Mouse (Mus musculus) liver, embryonic 11.5 days (tissue): Measurements from ENCODE around the gene Olfr603. TPM values are rescaled to one million over a fixed set of nuclear protein-coding genes. Genes with fewer than 3 reads are reported as not detected.

Source experiments
- microRNA-seq: library from miRNA; unstranded; fragments of <30 nt; microRNA quantifications from one replicate; pipeline ENCODE4, GENCODE M21; 2017; ENCODE audit warnings: borderline number of aligned reads
- polyA plus RNA-seq: library from polyadenylated mRNA; unstranded; fragments of >200 nt; fragmentation: Nextera tagmentation; extraction: Ambion mirVana; gene quantifications from 2 replicates; pipeline ENCODE4 v1.2.1, GENCODE M21; 2014

The Olfr603 gene
- polyA plus RNA-seq, 1 experiment from 2014 or later, result not detected

Small RNA genes lying within 50 kb of the gene (microRNA-seq; reads per million reads assigned to microRNA genes)
- not detected for gene Gm25774

Other genes with a start within 250 kb of the Olfr603 start
- gene Olfr588-ps1, start 245.3 kb downstream of the Olfr603 start, polyA plus RNA-seq, result not detected in 2 replicates
- gene Olfr589, start 229.8 kb downstream of the Olfr603 start, polyA plus RNA-seq, result not detected in 2 replicates
- gene Olfr591, start 207.8 kb downstream of the Olfr603 start, polyA plus RNA-seq, result not detected in 2 replicates
- gene Olfr592, start 201.4 kb downstream of the Olfr603 start, polyA plus RNA-seq, result not detected in 2 replicates
- not detected in 2 replicates for gene Olfr593, start 174.3 kb downstream of the Olfr603 start, polyA plus RNA-seq
- not detected in 2 replicates for gene Olfr594, start 169.2 kb downstream of the Olfr603 start, polyA plus RNA-seq
- not detected in 2 replicates for gene Usp17ld, start 133.7 kb downstream of the Olfr603 start, polyA plus RNA-seq
- gene Olfr596, start 80.5 kb downstream of the Olfr603 start, polyA plus RNA-seq, result not detected in 2 replicates
- not detected in 2 replicates for gene Olfr597, start 69.9 kb downstream of the Olfr603 start, polyA plus RNA-seq
- not detected in 2 replicates for gene Olfr598, start 62.6 kb downstream of the Olfr603 start, polyA plus RNA-seq
- gene Olfr599, start 50.3 kb downstream of the Olfr603 start, polyA plus RNA-seq, result not detected in 2 replicates
- not detected in 2 replicates for gene Olfr600, start 36.5 kb downstream of the Olfr603 start, polyA plus RNA-seq
- not detected in 2 replicates for gene Olfr601, start 23.5 kb downstream of the Olfr603 start, polyA plus RNA-seq
- gene Usp17lc, start 28.9 kb upstream of the Olfr603 start, polyA plus RNA-seq, result not detected in 2 replicates
- gene Olfr605, start 59.3 kb upstream of the Olfr603 start, polyA plus RNA-seq, result not detected in 2 replicates
- not detected in 2 replicates for gene Olfr606, start 62.9 kb upstream of the Olfr603 start, polyA plus RNA-seq
- gene Olfr607, start 78.0 kb upstream of the Olfr603 start, polyA plus RNA-seq, result not detected in 2 replicates
- gene Olfr608, start 83.7 kb upstream of the Olfr603 start, polyA plus RNA-seq, result not detected in 2 replicates
- gene Olfr609, start 111.9 kb upstream of the Olfr603 start, polyA plus RNA-seq, result not detected in 2 replicates
- not detected in 2 replicates for gene Olfr610, start 125.9 kb upstream of the Olfr603 start, polyA plus RNA-seq
- not detected in 2 replicates for gene Olfr611, start 134.7 kb upstream of the Olfr603 start, polyA plus RNA-seq
- gene Olfr612, start 156.5 kb upstream of the Olfr603 start, polyA plus RNA-seq, result not detected in 2 replicates
- not detected in 2 replicates for gene Olfr613, start 161.9 kb upstream of the Olfr603 start, polyA plus RNA-seq
- not detected in 2 replicates for gene Olfr615, start 169.9 kb upstream of the Olfr603 start, polyA plus RNA-seq
- not detected in 2 replicates for gene Olfr616, start 183.0 kb upstream of the Olfr603 start, polyA plus RNA-seq
- gene Olfr617, start 186.9 kb upstream of the Olfr603 start, polyA plus RNA-seq, result not detected in 2 replicates
- gene Olfr618, start 203.9 kb upstream of the Olfr603 start, polyA plus RNA-seq, result not detected in 2 replicates
- not detected in 2 replicates for gene Olfr619, start 214.4 kb upstream of the Olfr603 start, polyA plus RNA-seq
- gene Olfr620, start 226.4 kb upstream of the Olfr603 start, polyA plus RNA-seq, result not detected in 2 replicates